Mouse (Mus musculus) cerebral cortex, adult 2 months (tissue): ENCODE results near the gene Pex26.

Experiments used
- WGBS: fragments of 180-500 bp; shearing (Covaris S2); methylation state at CpG from one replicate; pipeline ENCODE4 v1.1.7; 2018; 5-methylcytosine and 5-hydroxymethylcytosine counted together

Gene Pex26

DNA sequence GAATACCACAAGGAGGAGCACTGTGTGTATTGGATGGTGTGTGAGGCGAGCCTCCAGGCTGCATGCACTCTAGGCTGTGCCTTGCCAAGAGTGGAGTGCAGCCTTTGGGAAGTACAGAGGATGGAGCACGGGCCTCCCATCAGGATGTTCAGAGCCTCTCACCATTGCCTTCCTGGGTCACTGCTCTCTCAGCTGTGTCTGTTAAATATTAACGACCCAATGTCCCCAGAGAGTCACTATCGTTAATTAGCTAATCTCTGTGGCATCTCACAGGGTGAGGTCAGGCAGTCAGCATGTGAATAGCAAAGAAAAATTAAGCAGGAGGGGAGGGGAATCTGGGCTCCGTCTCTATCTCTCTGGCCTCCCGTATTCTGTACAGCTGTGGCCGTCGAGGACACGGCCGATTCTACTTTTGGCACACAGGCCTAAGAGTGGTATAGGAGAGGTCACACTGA lies 17.3 kb upstream of the Pex26 start:
- WGBS, result 78% methylated on average over 10 of the region's 10 CpGs

DNA sequence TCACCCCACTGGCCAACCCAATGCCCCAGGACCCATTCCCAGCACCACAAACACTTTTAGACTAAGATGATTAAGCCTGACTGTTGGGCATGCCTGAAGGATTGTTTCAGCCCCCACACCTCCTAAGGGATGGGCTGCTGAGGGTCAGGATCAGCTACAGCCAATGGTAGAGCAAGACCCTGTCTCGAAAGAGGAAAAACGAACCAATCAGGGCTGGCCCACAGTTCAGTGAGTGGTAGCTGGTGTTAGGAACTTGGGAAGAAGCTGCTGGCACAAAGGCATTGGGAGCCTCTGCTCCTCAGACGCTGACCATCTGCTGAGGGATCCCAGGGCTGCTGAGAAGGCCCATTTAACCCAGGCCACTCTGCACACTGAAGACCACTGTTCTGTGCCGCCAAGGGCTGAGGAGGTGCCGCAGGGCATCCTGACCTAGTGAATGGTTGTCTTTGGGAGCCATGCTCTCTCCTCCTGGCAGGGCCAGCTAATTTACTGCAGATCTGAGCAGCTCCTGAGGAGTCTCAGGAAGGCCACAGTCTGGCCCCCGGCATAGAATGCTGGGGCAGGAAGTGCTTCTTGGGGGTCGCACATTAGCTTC lies 16.0 kb upstream of the Pex26 start:
- 78% methylated on average over 7 of the region's 7 CpGs for WGBS

DNA sequence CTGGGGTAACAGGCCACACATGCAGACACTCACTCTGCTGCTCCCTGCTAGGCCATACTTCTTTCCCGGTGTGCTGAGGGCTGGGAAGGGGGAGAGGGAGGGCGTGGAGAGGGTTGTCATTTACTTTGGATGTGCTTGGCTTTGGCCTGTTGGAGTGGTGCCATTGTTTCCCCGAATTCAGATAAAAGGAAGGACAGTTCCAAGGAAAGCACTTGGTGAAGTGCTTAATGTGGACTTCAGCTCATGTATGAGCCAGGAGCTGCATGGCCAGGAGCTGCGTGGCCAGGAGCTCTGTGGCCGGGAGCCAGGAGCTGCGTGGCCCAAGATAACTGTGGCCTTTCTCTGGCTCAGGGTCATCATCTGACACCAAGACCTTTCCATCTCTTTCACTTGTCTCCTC lies 12.4 kb upstream of the Pex26 start:
- 82% methylated on average over 6 of the region's 6 CpGs for WGBS

DNA sequence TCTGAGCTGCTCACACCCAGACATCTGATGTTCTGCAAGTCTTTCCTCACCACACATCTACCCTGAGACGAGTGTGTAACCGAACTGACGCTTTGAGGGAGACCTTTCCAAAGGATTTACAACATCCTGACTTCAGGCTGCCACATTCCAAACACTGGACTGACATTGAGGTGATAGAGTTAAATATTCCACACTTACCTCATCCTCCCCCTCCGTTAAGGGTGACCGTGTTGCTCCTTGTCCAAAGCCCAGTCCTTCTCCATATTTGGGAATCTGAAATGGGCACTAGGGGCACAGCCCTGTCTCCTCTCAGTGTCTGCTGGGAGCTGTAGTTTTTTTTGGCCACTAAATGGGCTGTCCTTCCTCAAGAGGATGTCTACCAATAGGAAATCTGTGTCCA lies 10.0 kb upstream of the Pex26 start:
- 84% methylated on average over 5 of the region's 5 CpGs for WGBS

DNA sequence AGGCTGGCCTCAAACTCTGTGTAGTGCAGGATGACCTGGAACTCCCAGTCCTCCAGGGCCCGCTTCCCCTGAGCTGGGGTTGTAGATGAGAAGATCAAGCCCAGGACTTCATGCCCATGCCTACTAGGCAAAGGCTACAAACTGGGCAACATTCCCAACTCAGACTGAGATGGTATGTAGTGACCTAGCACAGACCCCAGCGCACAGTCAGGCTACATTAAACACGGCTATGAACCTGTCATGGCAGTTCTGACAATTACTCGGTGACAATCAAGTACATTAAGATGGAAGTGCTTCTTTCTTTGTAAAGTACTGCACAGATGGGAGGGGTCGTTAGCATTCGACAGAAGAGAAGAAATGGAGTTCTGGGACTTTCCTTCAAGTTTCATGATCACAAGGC lies 8.7 kb upstream of the Pex26 start:
- WGBS, result 92% methylated on average over 6 of the region's 6 CpGs

DNA sequence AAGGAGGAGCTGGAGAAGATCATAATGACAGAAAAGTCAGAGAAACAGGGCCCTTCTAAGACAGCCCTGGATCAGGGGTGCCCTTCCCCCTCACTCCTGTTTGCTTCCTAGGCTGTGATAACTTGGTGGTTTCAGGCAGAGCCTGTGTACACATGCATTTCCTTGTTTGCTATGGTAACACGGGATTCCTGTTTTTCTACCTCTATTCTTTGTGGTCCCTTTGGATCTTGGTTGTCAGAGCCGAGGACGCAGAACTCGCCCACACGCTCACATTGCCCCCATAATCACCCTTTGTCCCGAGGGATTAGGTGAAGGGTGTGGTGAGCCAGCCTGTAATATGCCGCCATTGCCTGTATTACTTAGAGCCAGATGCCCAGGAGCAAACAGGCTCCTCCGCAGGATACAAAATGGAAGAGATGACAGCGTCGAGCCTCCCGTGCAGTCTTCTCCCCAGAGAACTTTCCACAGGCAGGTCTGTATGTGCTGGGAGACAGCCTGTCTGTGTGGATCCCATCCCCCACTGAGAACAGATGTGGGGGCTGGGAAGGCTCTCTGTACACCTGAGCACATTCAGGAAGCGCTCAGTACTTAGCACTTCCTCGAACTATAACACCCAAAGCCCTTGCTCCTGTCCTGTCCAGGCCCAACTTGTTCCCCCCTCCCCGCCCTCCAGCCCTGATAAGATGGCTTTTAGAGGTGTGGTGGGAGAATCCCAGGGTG lies 7.3 kb upstream of the Pex26 start:
- 55% methylated on average over 14 of the region's 14 CpGs for WGBS

DNA sequence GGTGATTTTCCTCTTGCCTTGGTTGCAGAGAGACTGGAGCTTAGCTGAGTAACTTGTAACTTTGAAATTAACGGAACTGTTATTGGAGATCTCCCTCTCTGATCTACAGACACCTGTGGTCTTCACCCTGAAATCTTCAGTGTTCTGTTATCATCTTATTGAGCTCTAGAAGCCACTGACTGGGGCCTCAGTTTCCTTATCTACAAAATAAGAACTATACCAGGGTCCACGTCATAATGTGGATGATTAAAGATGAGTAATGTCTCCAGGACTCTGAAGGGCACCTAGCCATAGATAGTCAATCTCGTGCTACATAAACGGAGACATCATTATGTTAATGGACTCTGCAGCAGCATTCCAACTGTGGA lies 6.8 kb upstream of the Pex26 start:
- 91% methylated on average over 4 of the region's 4 CpGs for WGBS

DNA sequence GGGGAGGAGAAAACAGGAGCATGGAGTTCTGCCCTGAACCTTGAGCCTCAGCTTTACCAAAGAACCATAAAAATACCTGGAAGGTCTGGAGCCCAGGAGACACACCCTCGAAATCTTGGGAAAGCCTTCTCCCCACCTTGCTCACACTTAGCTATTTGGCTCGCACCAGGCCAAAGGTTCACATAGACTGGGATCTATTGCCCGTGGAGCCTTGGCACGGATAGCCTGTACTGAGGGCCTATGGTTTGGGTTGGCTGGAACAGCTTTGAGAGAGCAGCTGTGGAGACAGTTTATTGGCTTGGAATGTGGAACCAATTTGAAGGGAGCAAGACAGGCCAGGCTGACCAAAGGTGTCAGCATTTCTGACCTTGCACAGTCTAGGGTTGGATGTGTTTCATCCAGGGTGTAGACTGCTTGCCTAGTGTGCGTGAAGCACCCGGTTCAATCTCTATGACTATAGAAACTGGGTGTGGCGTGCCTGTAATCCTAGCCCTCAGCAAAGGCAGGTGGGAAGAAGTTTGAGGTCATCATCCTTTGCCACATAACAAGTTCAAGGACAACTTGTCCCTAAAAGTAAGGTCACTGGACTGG lies 6.3 kb upstream of the Pex26 start:
- 86% methylated on average over 7 of the region's 7 CpGs for WGBS

DNA sequence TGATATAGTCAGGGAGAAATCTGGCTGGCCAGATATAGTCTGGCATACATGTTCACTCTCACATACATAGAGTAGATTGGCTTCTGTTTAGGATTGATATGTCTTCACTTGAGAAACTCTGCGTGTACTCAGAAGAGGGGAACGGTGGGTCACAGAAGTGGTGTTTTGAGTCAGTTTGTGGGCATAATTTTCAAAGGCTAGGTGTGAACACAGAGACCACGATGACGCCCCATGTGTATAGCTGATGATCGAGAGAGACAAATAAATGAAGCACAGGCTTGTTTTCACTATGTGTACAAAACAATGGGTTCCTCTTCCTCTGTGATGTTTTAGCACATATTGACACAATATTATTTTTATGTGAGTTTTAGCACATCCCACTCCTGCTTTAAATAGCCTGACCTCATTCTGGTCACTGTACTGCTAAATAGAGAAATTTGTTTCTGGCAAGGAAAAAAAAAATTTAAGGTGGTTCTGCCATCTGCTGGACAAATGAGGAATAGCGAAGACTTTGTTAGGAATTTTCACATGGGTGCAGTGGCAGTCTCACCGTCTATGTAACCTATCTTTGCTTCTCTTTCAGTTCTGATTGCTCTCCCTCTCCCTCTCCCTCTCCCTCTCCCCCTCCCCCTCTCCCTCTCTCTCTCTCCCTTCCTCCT lies 4.6 kb upstream of the Pex26 start:
- WGBS, result 32% methylated on average over 7 of the region's 7 CpGs

DNA sequence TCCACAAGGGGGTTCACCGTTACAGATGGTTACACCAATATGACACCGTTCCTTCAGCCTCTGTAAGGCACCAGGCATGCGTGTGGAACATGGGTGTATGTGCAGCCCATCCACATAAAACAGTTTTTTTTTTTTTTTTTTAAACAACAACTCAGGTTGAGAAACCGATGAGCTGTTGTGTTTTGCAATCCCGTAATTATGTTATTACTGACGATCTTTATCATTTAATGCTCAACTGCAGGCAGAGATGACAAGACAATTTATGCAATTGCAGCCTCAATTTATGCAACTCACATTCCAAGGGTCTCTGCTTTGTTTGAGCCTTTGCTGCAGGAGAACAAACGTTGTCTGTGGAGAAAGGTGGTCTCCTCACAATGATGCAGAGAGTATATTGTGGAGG lies 3.6 kb upstream of the Pex26 start:
- WGBS, result 74% methylated on average over 7 of the region's 7 CpGs

DNA sequence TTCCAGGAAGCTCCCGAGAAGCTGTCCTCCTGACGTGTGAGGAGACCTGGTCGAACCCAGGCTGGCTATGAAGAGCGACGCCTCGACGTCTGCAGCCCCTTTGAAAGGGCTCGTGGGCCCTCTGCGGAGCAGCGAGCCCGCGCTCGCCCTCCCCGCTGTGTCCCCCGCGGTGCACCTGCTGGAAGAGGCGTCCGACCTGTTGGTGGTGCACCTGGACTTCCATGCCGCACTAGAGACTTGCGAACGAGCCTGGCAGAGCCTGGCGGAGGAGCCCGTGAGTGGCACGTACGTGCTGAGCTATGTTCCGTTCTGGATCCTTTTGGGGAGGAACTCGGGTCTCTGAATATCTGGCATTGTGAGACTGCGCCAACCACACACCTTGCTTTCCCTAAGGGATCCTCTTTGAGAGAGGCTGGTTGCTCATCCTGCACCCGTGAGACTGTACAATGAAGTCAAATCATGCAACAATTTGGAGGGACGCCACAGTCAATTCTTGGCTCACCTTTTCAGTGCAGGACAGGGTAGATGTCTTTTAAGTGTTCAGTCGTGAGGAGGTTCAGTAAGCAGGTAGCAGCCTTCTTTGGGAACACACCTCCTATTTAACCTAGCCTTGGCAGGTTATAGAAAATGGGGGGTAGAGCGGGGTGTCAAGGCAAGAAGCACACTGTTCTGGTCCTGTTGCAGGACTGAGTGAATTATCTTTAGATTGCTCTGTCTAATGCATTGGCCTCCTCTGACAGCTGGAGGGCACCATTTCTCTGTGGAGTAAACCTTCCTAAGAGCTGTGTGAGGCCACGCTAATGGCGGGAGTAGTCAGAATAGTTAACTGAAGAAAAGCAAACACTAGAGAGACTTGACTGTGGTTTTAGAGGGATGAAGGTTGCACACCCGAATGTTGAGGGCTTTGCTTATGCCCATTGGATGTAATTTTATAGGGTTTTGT lies 1.0 kb downstream of the Pex26 start:
- WGBS, result 2% methylated on average over 35 of the region's 35 CpGs

DNA sequence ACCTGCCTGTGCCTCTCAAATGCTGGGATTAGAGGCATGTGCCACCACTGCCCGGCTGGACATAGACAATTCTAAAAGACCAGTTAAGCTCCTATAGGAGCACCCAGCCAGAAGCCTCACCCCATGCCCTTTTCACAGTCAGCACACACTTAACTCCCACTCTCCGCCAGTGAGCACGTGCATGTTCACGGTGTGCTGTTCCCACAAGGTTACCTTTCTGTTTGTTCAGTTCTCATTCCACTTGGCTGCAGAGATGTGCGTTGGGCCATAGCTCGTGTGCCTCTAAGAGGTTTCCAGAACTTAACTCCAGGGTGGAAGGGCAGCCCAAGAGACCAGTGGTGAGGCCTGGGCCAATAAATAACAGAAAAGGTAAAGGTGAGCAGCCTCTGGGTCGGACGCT lies 1.8 kb downstream of the Pex26 start:
- WGBS, result 76% methylated on average over 8 of the region's 8 CpGs

DNA sequence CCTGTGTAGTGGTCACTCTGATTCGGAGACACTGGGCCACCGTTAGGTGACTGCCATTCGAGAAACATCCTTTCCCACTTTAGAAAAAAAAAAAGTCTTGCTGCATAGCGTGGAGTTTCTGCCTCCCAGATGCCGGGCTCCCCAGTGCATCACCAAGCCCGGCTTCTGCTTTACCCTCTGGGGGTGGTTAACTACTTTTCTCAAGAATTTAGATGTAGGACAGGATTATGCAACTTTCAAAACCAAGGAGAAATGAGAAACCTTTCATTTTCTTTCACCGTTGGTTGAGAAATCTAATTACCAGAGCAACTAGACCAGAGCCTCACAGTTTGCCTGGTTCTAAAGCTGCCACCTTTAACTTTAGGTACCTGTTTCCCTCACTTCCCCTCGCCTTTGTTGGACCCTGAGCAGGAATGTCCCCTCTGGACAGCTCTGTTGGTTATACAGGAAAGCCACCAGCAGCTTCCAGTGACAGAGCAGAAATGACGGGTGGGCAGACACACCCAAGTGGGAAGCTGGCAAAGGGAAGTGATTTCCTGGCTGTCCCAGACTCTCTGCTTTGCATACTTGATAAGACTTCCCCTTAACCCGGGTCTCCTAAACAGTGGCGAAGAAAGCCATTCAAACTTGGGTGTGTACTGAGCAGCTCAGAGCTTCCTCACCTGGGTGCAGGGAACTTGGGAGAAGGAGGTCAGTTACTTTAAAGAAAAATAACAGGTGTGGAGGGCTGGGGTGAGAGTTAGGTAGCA lies 8.0 kb downstream of the Pex26 start:
- 61% methylated on average over 11 of the region's 11 CpGs for WGBS

DNA sequence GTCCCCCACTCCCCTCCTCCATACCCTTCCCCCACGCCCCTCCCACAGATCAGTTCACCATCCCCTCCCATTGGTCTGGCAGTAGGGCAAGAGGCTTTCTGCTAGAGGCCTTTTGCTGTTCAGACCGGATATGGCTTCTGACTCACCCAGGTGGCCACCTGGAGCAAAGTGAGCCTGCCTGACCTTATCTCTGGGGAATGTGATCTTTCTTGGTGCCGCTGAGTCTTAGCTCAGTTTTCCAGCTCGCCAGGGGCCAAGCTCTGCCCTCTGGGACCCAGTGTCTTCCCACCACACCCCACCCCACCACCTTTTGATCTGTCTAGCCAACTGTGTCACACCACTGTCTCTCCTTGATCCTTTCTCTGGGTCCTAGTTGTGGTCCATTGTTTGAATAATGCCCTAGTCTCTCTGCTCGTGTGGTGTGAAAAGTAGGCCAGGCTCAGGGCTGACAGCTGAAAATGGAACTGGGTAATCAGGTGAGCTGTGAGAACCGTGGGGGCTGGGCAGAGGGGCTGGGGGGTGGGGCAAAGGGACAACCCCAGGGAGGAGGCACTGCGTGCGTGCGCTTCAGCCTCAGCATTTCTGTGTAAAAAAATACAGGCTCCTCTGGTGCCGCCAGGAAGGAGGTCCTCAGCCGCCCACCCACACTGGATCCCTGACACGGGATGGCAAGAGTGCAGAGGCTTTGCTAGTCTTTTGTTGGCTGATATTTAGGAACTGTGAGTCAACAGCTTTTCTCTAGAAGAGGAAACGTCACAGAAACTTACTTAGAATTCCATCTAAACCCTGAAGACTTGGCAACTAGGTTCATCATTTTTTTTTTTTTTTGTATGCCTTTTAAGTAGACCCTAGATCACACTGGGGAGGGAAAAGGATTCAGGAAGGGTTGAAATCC lies 10.8 kb downstream of the Pex26 start:
- 62% methylated on average over 13 of the region's 13 CpGs for whole genome bisulfite sequencing

DNA sequence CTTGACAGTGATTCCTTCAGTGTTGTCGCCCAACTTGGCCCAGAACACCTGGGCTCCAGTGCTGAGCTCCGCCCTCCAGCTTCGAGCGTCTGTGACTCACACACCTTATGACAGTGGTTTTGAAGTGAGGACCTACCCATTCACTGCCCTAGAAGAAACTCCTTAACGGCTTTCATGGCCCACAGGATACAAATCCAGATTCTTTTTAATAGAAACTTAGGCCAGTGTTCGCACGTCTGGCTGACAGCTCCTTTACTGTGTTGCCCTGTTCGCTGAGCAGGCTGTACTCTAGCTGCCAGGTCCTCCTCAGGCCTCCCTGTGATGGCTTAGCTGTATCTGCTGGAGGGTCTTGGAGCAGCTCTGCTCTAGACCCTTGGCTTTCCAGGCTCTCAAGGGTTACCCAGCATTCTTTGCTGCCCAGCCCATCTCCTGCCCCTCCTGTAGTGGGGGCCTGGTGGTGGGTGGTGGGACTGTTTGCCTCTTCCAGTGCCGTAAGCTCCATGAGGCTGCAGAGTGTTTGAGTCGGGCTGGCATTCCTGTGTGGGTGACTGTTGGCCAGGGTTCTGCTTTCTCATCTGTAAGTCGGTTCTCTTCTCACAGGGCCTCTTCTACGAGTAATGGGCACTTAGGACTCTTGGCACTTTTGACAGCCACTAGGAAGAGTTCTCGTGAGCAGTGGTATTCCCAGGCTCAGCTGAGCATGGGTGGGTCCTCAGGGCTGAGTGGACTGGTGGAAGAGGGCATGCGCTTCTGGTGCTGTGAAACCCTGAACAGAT lies 11.7 kb downstream of the Pex26 start:
- 58% methylated on average over 14 of the region's 14 CpGs for WGBS

DNA sequence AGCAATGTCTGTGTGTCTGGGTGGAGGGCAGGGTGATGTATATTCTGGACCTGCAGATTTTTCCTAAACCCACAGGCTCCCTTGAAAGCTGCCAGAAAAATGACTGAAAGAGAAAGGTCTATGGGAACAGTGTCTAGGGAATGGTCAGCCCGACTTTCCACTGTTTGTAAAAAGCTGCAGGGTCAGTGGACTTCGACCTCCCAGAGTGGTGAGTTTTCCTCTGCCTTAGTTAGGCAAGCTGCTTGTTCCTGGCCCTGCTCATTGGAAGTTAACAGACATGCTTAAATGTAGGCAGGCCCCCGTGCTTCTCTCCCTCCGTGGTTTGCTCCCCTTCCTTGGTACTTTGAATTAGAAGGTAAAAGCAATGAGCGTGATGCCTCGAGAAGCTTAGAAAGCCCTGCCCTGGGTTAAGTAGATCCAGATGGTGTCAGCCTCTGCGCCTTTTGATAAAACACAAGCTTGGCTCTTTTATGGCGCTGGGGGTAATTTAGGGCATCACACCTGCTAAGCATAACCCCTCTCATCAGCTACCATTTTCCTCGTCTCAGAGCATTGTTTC lies 14.4 kb downstream of the Pex26 start:
- 85% methylated on average over 9 of the region's 9 CpGs for WGBS

DNA sequence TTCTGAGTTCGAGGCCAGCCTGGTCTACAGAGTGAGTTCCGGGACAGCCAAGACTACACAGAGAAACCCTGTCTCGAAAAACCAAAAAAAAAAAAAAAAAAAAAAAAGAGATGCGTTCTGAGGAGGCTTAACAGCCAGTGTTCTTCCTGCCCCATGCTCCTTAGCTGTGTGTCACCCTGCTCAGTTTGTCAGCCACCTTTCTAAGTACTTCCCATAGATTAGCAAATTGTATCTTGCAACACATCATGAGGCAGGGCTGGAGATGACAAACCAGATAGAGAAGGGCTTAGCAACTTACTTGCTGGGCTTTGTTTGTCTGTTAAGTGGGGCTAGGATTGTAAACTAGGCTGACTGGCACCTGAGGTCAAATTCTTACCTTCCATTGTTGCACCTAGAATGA lies 17.0 kb downstream of the Pex26 start:
- WGBS, result 82% methylated on average over 4 of the region's 4 CpGs

DNA sequence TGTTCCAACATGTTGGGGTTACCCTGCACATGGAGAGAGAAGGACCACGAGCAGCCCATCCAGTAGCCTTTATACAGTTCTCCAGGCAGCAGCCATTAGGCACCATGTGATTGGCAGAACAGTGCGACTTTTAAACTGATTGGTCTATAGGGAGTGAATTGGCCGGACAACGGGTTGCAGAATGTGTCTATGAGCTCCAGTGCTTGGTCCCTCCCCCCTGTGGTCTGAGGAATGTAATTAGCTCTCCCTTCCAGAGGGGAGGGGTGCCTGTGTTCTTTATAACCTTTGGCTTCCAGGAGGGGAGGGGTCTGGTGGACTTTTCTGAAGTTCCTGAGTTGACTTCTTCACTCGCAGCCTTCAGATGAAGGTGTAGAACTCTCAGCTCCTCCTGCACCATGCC lies 18.6 kb downstream of the Pex26 start:
- 89% methylated on average over 5 of the region's 5 CpGs for WGBS

DNA sequence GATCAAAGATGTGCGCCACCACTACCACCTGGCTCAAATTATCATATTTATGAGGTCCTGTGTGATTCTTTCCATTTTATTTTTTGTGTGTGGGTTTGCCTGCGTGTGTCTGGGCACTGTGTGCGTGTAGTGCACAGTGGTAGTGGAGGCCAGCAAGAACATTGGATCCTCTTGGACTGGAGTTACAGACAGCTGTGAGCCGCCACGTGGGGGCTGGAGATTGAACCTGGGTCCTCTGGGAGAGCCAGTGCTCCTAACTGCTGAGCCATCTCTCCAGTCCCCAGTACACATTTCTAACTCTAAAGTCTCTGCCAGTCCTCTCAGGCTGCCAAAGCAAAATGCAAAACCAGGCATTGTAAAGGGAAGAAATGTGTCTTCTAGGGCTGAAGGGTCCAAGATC lies 23.0 kb downstream of the Pex26 start:
- WGBS, result 90% methylated on average over 5 of the region's 5 CpGs
